Comparison of ENCODE assay signal across 26 mouse cellular contexts in genomic region chr4:97729999-97730398, GRCm38 (mm10). TPM values are rescaled to one million over a fixed set of nuclear protein-coding genes. Genes with fewer than 3 reads are reported as not detected.
DNase-seq lines count a peak whose midpoint lies in the region; ATAC-seq and TF ChIP-seq lines count a peak whose summit lies in the region.
"Had no signal": no experiment of that assay in that cellular context is flagged by ENCODE, and none has a peak within 500 bp of the region (broad histone marks: within the 10 kb centered on the region; RNA-seq: fewer than 3 reads in every experiment).

No protein-coding gene starts in this region.

- TF ChIP-seq EP300 in lung, postnatal 0 days (IDR thresholded peaks at IDR 0.05): no peak

- WGBS in lung, embryonic 14.5 days: 37% methylated on average over 6 of the region's 6 CpGs
- WGBS in lung, postnatal 0 days: 48% methylated on average over 6 of the region's 6 CpGs

- H3K4me1 ChIP-seq in lung, embryonic 14.5 days (ENCODE audit: insufficient read depth): peaks cover 8% of the 10 kb centered on the region; the same call in 1 of the 2 replicates
- no peaks in the 10 kb centered on the region for H3K4me1 ChIP-seq in lung, postnatal 0 days (ENCODE audit: insufficient read depth, low read depth, low read length)
- H3K4me1 ChIP-seq: embryonic facial prominence, embryonic 10.5 days; embryonic facial prominence, embryonic 12.5 days; forebrain, embryonic 13.5 days; forebrain, embryonic 15.5 days had no signal

- DNase-seq in frontal cortex, postnatal 14 days (ENCODE audit: low spot score in 2 of 2): no peak
- peak; percentile 36 for DNase-seq in lung, embryonic 14.5 days
- no peak for DNase-seq in lung, postnatal 14 days
- peak; percentile 60 for DNase-seq in lung, postnatal 0 days (ENCODE audit: low spot score)
- no peak for DNase-seq in lung, postnatal 25 days (ENCODE audit: low spot score)
- DNase-seq in brain, adult 2 months (ENCODE audit: low read depth, low spot score): peak; percentile 10
- DNase-seq in yolk sac, embryonic 10.5 days (ENCODE audit: low spot score): no peak
- DNase-seq: adrenal gland, adult 8-10 months; adrenal gland, postnatal 14 days; adrenal gland, postnatal 36 days; B cell, adult 2 months; cerebellum, adult 11-12 months; cerebellum, adult 2 months; cerebellum, adult 9-10 months; cerebellum, postnatal 10 days; cerebellum, postnatal 25 days had no signal

- H3K36me3 ChIP-seq in lung, embryonic 14.5 days (ENCODE audit: insufficient read depth): no peaks in the 10 kb centered on the region
- no peaks in the 10 kb centered on the region for H3K36me3 ChIP-seq in lung, postnatal 0 days (ENCODE audit: insufficient read depth, low read length)
- H3K36me3 ChIP-seq: embryonic facial prominence, embryonic 10.5 days; embryonic facial prominence, embryonic 12.5 days; forebrain, embryonic 15.5 days; G1E had no signal

- no peak overlapping the region for H3K27ac ChIP-seq in lung, embryonic 14.5 days (ENCODE audit: low read depth)
- no peak overlapping the region for H3K27ac ChIP-seq in lung, postnatal 0 days (ENCODE audit: low read length)
- H3K27ac ChIP-seq: embryonic facial prominence, embryonic 10.5 days; embryonic facial prominence, embryonic 12.5 days; forebrain, embryonic 13.5 days; forebrain, embryonic 15.5 days had no signal

- H3K27me3 ChIP-seq in lung, embryonic 14.5 days (ENCODE audit: insufficient read depth, low read length): no peaks in the 10 kb centered on the region
- no peaks in the 10 kb centered on the region for H3K27me3 ChIP-seq in lung, postnatal 0 days (replicated peaks; ENCODE audit: insufficient read depth, low read length)
- H3K27me3 ChIP-seq: CH12.LX; embryonic facial prominence, embryonic 12.5 days; forebrain, embryonic 13.5 days; forebrain, embryonic 15.5 days; Patski had no signal

- no peak overlapping the region for H3K4me2 ChIP-seq in lung, embryonic 14.5 days
- H3K4me2 ChIP-seq in lung, postnatal 0 days (replicated peaks; ENCODE audit: low read depth, low read length): no peak overlapping the region
- H3K4me2 ChIP-seq: embryonic facial prominence, embryonic 12.5 days; forebrain, embryonic 13.5 days; forebrain, embryonic 15.5 days had no signal

- ATAC-seq in frontal cortex, adult (ENCODE audit: low TSS enrichment): peak; percentile 41
- ATAC-seq in lung, embryonic 14.5 days (ENCODE audit: insufficient read depth): no peak; the same call in 1 of the 2 replicates
- peak; percentile 79 for ATAC-seq in lung, postnatal 0 days
- ATAC-seq: activated CD4-positive, CD25-positive, alpha-beta regulatory T cell, adult 4 months; CD4-positive, CD25-positive, alpha-beta regulatory T cell, adult 4 months; forebrain, embryonic 13.5 days; forebrain, embryonic 15.5 days; Patski had no signal

- no peaks in the 10 kb centered on the region for H3K9me3 ChIP-seq in lung, embryonic 14.5 days (ENCODE audit: low read depth, low read length)
- no peaks in the 10 kb centered on the region for H3K9me3 ChIP-seq in lung, postnatal 0 days (ENCODE audit: low read length)
- H3K9me3 ChIP-seq: embryonic facial prominence, embryonic 10.5 days; embryonic facial prominence, embryonic 12.5 days; forebrain, embryonic 13.5 days; forebrain, embryonic 15.5 days had no signal

- H3K9ac ChIP-seq in lung, embryonic 14.5 days: no peak overlapping the region
- no peak overlapping the region for H3K9ac ChIP-seq in lung, postnatal 0 days (replicated peaks; ENCODE audit: low read depth)
- H3K9ac ChIP-seq: embryonic facial prominence, embryonic 12.5 days; forebrain, embryonic 13.5 days; forebrain, embryonic 15.5 days had no signal

- H3K4me3 ChIP-seq in lung, embryonic 14.5 days (ENCODE audit: low read depth, low read length): no peak overlapping the region
- H3K4me3 ChIP-seq in lung, postnatal 0 days (ENCODE audit: low read depth, low read length): no peak overlapping the region
- H3K4me3 ChIP-seq: embryonic facial prominence, embryonic 10.5 days; embryonic facial prominence, embryonic 12.5 days; forebrain, embryonic 13.5 days; forebrain, embryonic 15.5 days had no signal

- no peak for TF ChIP-seq CTCF in lung, embryonic 14.5 days (IDR thresholded peaks at IDR 0.05; ENCODE audit: low read depth)
- TF ChIP-seq CTCF in lung, postnatal 0 days (IDR thresholded peaks at IDR 0.05): no peak

RNA-seq across cellular contexts. Expression of gene Nfia, which starts 42.5 kb away (rescaled TPM):
- 48.2 and 53.5 TPM in 2 replicates for polyA plus RNA-seq in lung, embryonic 14.5 days (2014; fragmentation: Nextera tagmentation; extraction: Ambion mirVana)
- 40.5 and 45.4 TPM in 2 replicates for polyA plus RNA-seq in lung, postnatal 0 days (2015; fragmentation: Nextera tagmentation; extraction: Ambion mirVana)

RNA-seq across cellular contexts. Expression of gene E130114P18Rik, which starts 47.9 kb away (rescaled TPM):
- polyA plus RNA-seq in lung, embryonic 14.5 days (2014; fragmentation: Nextera tagmentation; extraction: Ambion mirVana): 0.84 and 0.85 TPM in 2 replicates
- 0.36 and 0.76 TPM in 2 replicates for polyA plus RNA-seq in lung, postnatal 0 days (2015; fragmentation: Nextera tagmentation; extraction: Ambion mirVana)
- polyA plus RNA-seq: activated CD4-positive, CD25-positive, alpha-beta regulatory T cell, adult 4 months; CD4-positive, CD25-positive, alpha-beta regulatory T cell, adult 4 months; G1E had no signal

Comparison
In these comparisons a context has a peak if more than half of its experiments do, and no peak if none do; other contexts are left out.
1. DNase-seq: peak in lung, embryonic 14.5 days (single experiment), lung, postnatal 0 days (single experiment) and brain, adult 2 months (single experiment); none in frontal cortex, postnatal 14 days (0 of 2), lung, postnatal 14 days (single experiment), lung, postnatal 25 days (single experiment) and yolk sac, embryonic 10.5 days (single experiment).